Mouse (Mus musculus): ENCODE measurements around the gene Flii. TPM values are rescaled to one million over a fixed set of nuclear protein-coding genes. Genes with fewer than 3 reads are reported as not detected.

The Flii gene
- total and polyA plus RNA-seq, 2 experiments from 2014 or later, result 37.4 to 104 TPM

- no peaks in the 10 kb centered on the region for H3K9me3 ChIP-seq (ENCODE audit: low read length)
- no peaks in the 10 kb centered on the region for H3K27me3 ChIP-seq (ENCODE audit: insufficient read depth, low read length)
- no peak overlapping the region for H3K4me2 ChIP-seq (ENCODE audit: low read depth)
- peaks cover 84% of the 10 kb centered on the region for H3K36me3 ChIP-seq (ENCODE audit: insufficient read depth)
- 71% methylated on average over 3 of the region's 3 CpGs for WGBS
- no peak overlapping the region for H3K9ac ChIP-seq
- no peak for TF ChIP-seq CTCF (IDR thresholded peaks at IDR 0.05; ENCODE audit: low read depth)
- ATAC-seq (no peak), DNase-seq (no peak)
- H3K4me3 ChIP-seq (ENCODE audit: low read depth, low read length), result no peak overlapping the region
- no peak overlapping the region for H3K27ac ChIP-seq (ENCODE audit: low read depth, low read length)
- H3K4me1 ChIP-seq (ENCODE audit: insufficient read depth), result no peaks in the 10 kb centered on the region
Measured at GRCm38 (mm10) chr11:60707672-60708071, 19.4 kb downstream of the Flii start.

GRCm38 (mm10) chr11:60706696-60707480 is 20.2 kb downstream of the Flii start:
- Histone ChIP-seq H3K36me3 (ENCODE audit: insufficient read depth) (peaks cover 77% of the 10 kb centered on the region), H3K9me3 (ENCODE audit: low read length) (no peaks in the 10 kb centered on the region), H3K27me3 (ENCODE audit: insufficient read depth, low read length) (no peaks in the 10 kb centered on the region), H3K4me2 (ENCODE audit: low read depth) (no peak overlapping the region), H3K4me3 (ENCODE audit: low read depth, low read length) (no peak overlapping the region), H3K27ac (ENCODE audit: low read depth, low read length) (no peak overlapping the region), H3K4me1 (ENCODE audit: insufficient read depth) (no peaks in the 10 kb centered on the region), H3K9ac (no peak overlapping the region)
- ATAC-seq (no peak), DNase-seq (no peak)
- 92% methylated on average over 14 of the region's 14 CpGs for WGBS
- no peak for TF ChIP-seq CTCF (IDR thresholded peaks at IDR 0.05; ENCODE audit: low read depth)

- Histone ChIP-seq H3K4me1 (ENCODE audit: insufficient read depth) (peaks cover 2% of the 10 kb centered on the region), H3K4me2 (ENCODE audit: low read depth) (no peak overlapping the region), H3K27me3 (ENCODE audit: insufficient read depth, low read length) (no peaks in the 10 kb centered on the region), H3K9me3 (ENCODE audit: low read length) (no peaks in the 10 kb centered on the region), H3K9ac (no peak overlapping the region), H3K4me3 (ENCODE audit: low read depth, low read length) (no peak overlapping the region), H3K27ac (ENCODE audit: low read depth, low read length) (no peak overlapping the region), H3K36me3 (ENCODE audit: insufficient read depth) (peaks cover 68% of the 10 kb centered on the region)
- ATAC-seq (no peak), DNase-seq (no peak)
- TF ChIP-seq CTCF (IDR thresholded peaks at IDR 0.05; ENCODE audit: low read depth), result no peak
- WGBS, result 89% methylated on average over 7 of the region's 7 CpGs
Measured at GRCm38 (mm10) chr11:60706076-60706475, 21.0 kb downstream of the Flii start.

- Histone ChIP-seq H3K4me1 (ENCODE audit: insufficient read depth) (peaks cover 10% of the 10 kb centered on the region), H3K9me3 (ENCODE audit: low read length) (no peaks in the 10 kb centered on the region), H3K36me3 (ENCODE audit: insufficient read depth) (peaks cover 60% of the 10 kb centered on the region), H3K27ac (ENCODE audit: low read depth, low read length) (no peak overlapping the region), H3K27me3 (ENCODE audit: insufficient read depth, low read length) (no peaks in the 10 kb centered on the region), H3K4me2 (ENCODE audit: low read depth) (no peak overlapping the region), H3K9ac (no peak overlapping the region), H3K4me3 (ENCODE audit: low read depth, low read length) (no peak overlapping the region)
- DNase-seq (no peak), ATAC-seq (no peak)
- WGBS, result 86% methylated on average over 3 of the region's 3 CpGs
- TF ChIP-seq CTCF (IDR thresholded peaks at IDR 0.05; ENCODE audit: low read depth), result no peak
Measured at GRCm38 (mm10) chr11:60705255-60705654, 21.8 kb downstream of the Flii start.

GRCm38 (mm10) chr11:60704023-60704880 is 22.8 kb downstream of the Flii start:
- DNase-seq (no peak), ATAC-seq (no peak)
- 95% methylated on average over 19 of the region's 19 CpGs for WGBS
- H3K4me3 ChIP-seq (ENCODE audit: low read depth, low read length), result no peak overlapping the region
- no peak overlapping the region for H3K9ac ChIP-seq
- H3K9me3 ChIP-seq (ENCODE audit: low read length), result no peaks in the 10 kb centered on the region
- peaks cover 50% of the 10 kb centered on the region for H3K36me3 ChIP-seq (ENCODE audit: insufficient read depth)
- no peak for TF ChIP-seq CTCF (IDR thresholded peaks at IDR 0.05; ENCODE audit: low read depth)
- H3K4me2 ChIP-seq (ENCODE audit: low read depth), result no peak overlapping the region
- H3K27me3 ChIP-seq (ENCODE audit: insufficient read depth, low read length), result no peaks in the 10 kb centered on the region
- H3K27ac ChIP-seq (ENCODE audit: low read depth, low read length), result no peak overlapping the region
- H3K4me1 ChIP-seq (ENCODE audit: insufficient read depth), result peaks cover 11% of the 10 kb centered on the region

GRCm38 (mm10) chr11:60703131-60703530 is 23.9 kb downstream of the Flii start:
- H3K9ac ChIP-seq, result no peak overlapping the region
- WGBS, result 9% methylated on average over 4 of the region's 4 CpGs
- H3K36me3 ChIP-seq (ENCODE audit: insufficient read depth), result peaks cover 39% of the 10 kb centered on the region
- no peaks in the 10 kb centered on the region for H3K27me3 ChIP-seq (ENCODE audit: insufficient read depth, low read length)
- peak; percentile 77 for TF ChIP-seq CTCF (IDR thresholded peaks at IDR 0.05; ENCODE audit: low read depth)
- no peak overlapping the region for H3K27ac ChIP-seq (ENCODE audit: low read depth, low read length)
- H3K9me3 ChIP-seq (ENCODE audit: low read length), result no peaks in the 10 kb centered on the region
- H3K4me3 ChIP-seq (ENCODE audit: low read depth, low read length), result no peak overlapping the region
- DNase-seq, result peak; percentile 68
- peaks cover 18% of the 10 kb centered on the region for H3K4me1 ChIP-seq (ENCODE audit: insufficient read depth)
- no peak overlapping the region for H3K4me2 ChIP-seq (ENCODE audit: low read depth)
- peak; percentile 34 for ATAC-seq

GRCm38 (mm10) chr11:60701611-60702010 is 25.5 kb downstream of the Flii start:
- DNase-seq (no peak), ATAC-seq (no peak)
- Histone ChIP-seq H3K27ac (ENCODE audit: low read depth, low read length) (no peak overlapping the region), H3K9ac (no peak overlapping the region), H3K4me3 (ENCODE audit: low read depth, low read length) (no peak overlapping the region), H3K4me1 (ENCODE audit: insufficient read depth) (peaks cover 18% of the 10 kb centered on the region), H3K4me2 (ENCODE audit: low read depth) (no peak overlapping the region), H3K27me3 (ENCODE audit: insufficient read depth, low read length) (no peaks in the 10 kb centered on the region), H3K9me3 (ENCODE audit: low read length) (no peaks in the 10 kb centered on the region), H3K36me3 (ENCODE audit: insufficient read depth) (peaks cover 24% of the 10 kb centered on the region)
- TF ChIP-seq CTCF (IDR thresholded peaks at IDR 0.05; ENCODE audit: low read depth), result no peak
- 83% methylated on average over 3 of the region's 4 CpGs for WGBS
